ENCODE assay signal across 9 mouse cellular contexts in genomic region chrX:159264681-159265080, GRCm38 (mm10). TPM values are rescaled to one million over a fixed set of nuclear protein-coding genes. Genes with fewer than 3 reads are reported as not detected.
A peak's percentile ranks its signal among the peaks of the same experiment; 100 is the strongest.
DNase-seq lines count a peak whose midpoint lies in the region; ATAC-seq lines count a peak whose summit lies in the region.
"Had no signal": no experiment of that assay in that cellular context is flagged by ENCODE, and none has a peak within 500 bp of the region (broad histone marks: within the 10 kb centered on the region; RNA-seq: fewer than 3 reads in every experiment).

No protein-coding gene starts in this region.

- no peak overlapping the region for H3K4me2 ChIP-seq in midbrain, embryonic 11.5 days
- H3K4me2 ChIP-seq in midbrain, embryonic 15.5 days: no peak overlapping the region

- DNase-seq in adrenal gland, postnatal 25 days: peak; percentile 7
- DNase-seq in adrenal gland, adult 2 months: no peak
- no peak for DNase-seq in midbrain, embryonic 11.5 days (ENCODE audit: low spot score, missing footprints)
- peak; percentile 11 to 21 for DNase-seq in lung, adult 18-20 months
- DNase-seq in thymus, postnatal 0 days (ENCODE audit: low spot score): peak; percentile 19
- no peak for DNase-seq in left cerebral cortex, adult 9 months (ENCODE audit: low spot score in 2 of 2)
- DNase-seq in ovary, adult 18-20 months (ENCODE audit: low spot score): no peak

- no peak overlapping the region for H3K4me3 ChIP-seq in midbrain, embryonic 11.5 days (ENCODE audit: low read depth, low read length)
- no peak overlapping the region for H3K4me3 ChIP-seq in midbrain, embryonic 15.5 days

- H3K9ac ChIP-seq in midbrain, embryonic 11.5 days (ENCODE audit: low read length): no peak overlapping the region
- H3K9ac ChIP-seq in midbrain, embryonic 15.5 days: no peak overlapping the region

- 39% methylated on average over 3 of the region's 3 CpGs for WGBS in midbrain, embryonic 11.5 days
- WGBS in midbrain, embryonic 15.5 days: 43% methylated on average over 3 of the region's 3 CpGs

- ATAC-seq in midbrain, embryonic 11.5 days (ENCODE audit: low FRiP score): 0 out of 2 replicates have a peak, but pooled peaks have one; percentile 42
- no peak for ATAC-seq in midbrain, embryonic 15.5 days (replicated peaks)

- no peaks in the 10 kb centered on the region for H3K36me3 ChIP-seq in midbrain, embryonic 11.5 days (ENCODE audit: control insufficient read depth, insufficient read depth, low read length)
- H3K36me3 ChIP-seq in midbrain, embryonic 15.5 days (replicated peaks): no peaks in the 10 kb centered on the region

- H3K4me1 ChIP-seq in midbrain, embryonic 11.5 days (ENCODE audit: control insufficient read depth, insufficient read depth, low read length): no peaks in the 10 kb centered on the region
- no peaks in the 10 kb centered on the region for H3K4me1 ChIP-seq in midbrain, embryonic 15.5 days

- no peak overlapping the region for H3K27ac ChIP-seq in midbrain, embryonic 11.5 days (ENCODE audit: low read depth, low read length)
- H3K27ac ChIP-seq in midbrain, embryonic 15.5 days: no peak overlapping the region
- H3K27ac ChIP-seq: macrophage had no signal

- H3K27me3 ChIP-seq in midbrain, embryonic 11.5 days (ENCODE audit: control insufficient read depth, insufficient read depth, low read length): no peaks in the 10 kb centered on the region
- no peaks in the 10 kb centered on the region for H3K27me3 ChIP-seq in midbrain, embryonic 15.5 days (replicated peaks)

- H3K9me3 ChIP-seq in midbrain, embryonic 11.5 days (ENCODE audit: control insufficient read depth, low read length): no peaks in the 10 kb centered on the region
- no peaks in the 10 kb centered on the region for H3K9me3 ChIP-seq in midbrain, embryonic 15.5 days

RNA-seq across cellular contexts. Expression of gene Rps6ka3, which starts 54.6 kb away (rescaled TPM):
- 56.0 and 57.8 TPM in 2 replicates for total RNA-seq in adrenal gland, postnatal 25 days (2021)
- 10 to 100 TPM; 50.0 to 61.0 TPM for total RNA-seq in adrenal gland, adult 2 months (2021)
- polyA plus RNA-seq in adrenal gland, adult 2 months (2012; rRNA removed): 7.7 and 9.2 TPM in 2 replicates
- polyA plus RNA-seq in midbrain, embryonic 11.5 days (2014; fragmentation: Nextera tagmentation; extraction: Ambion mirVana): 5.7 and 6.5 TPM in 2 replicates
- polyA plus RNA-seq in midbrain, embryonic 15.5 days (2015; fragmentation: Nextera tagmentation; extraction: Ambion mirVana): 2.9 and 3.5 TPM in 2 replicates
- polyA plus RNA-seq in thymus, postnatal 0 days (2015; fragmentation: Nextera tagmentation; extraction: Ambion mirVana): 6.0 and 7.4 TPM in 2 replicates

Comparison
In these comparisons a context has a peak if more than half of its experiments do, and no peak if none do; other contexts are left out.
1. DNase-seq: peak in adrenal gland, postnatal 25 days (single experiment), lung, adult 18-20 months (2 of 2) and thymus, postnatal 0 days (single experiment); none in adrenal gland, adult 2 months (single experiment), midbrain, embryonic 11.5 days (single experiment), left cerebral cortex, adult 9 months (0 of 2) and ovary, adult 18-20 months (single experiment).